Mouse (Mus musculus): ENCODE measurements around the gene Gm38655. TPM values are rescaled to one million over a fixed set of nuclear protein-coding genes. Genes with fewer than 3 reads are reported as not detected.

Gm38655 gene
- polyA plus RNA-seq, 1 experiment from 2014 or later, result not detected

Other genes starting within 250 kb of the Gm38655 start
- 89.4 and 90.6 TPM in 2 replicates for gene Mapk8ip3, start 238.5 kb downstream of the Gm38655 start, polyA plus RNA-seq (2015; fragmentation: Nextera tagmentation; extraction: Ambion mirVana)
- 101 and 114 TPM in 2 replicates for gene Jpt2, start 214.8 kb downstream of the Gm38655 start, polyA plus RNA-seq (2015; fragmentation: Nextera tagmentation; extraction: Ambion mirVana)
- 7.6 and 8.5 TPM in 2 replicates for gene Cramp1l, start 159.7 kb downstream of the Gm38655 start, polyA plus RNA-seq (2015; fragmentation: Nextera tagmentation; extraction: Ambion mirVana)
- 24.0 and 25.4 TPM in 2 replicates for gene Ift140, start 159.4 kb downstream of the Gm38655 start, polyA plus RNA-seq (2015; fragmentation: Nextera tagmentation; extraction: Ambion mirVana)
- 10.5 and 11.5 TPM in 2 replicates for gene Tmem204, start 91.9 kb downstream of the Gm38655 start, polyA plus RNA-seq (2015; fragmentation: Nextera tagmentation; extraction: Ambion mirVana)
- gene Telo2, start 59.5 kb downstream of the Gm38655 start, polyA plus RNA-seq (2015; fragmentation: Nextera tagmentation; extraction: Ambion mirVana), result 54.6 and 57.2 TPM in 2 replicates
- gene Ptx4, start 54.7 kb downstream of the Gm38655 start, polyA plus RNA-seq (2015; fragmentation: Nextera tagmentation; extraction: Ambion mirVana), result not detected in 2 replicates
- gene Clcn7, start 42.1 kb downstream of the Gm38655 start, polyA plus RNA-seq (2015; fragmentation: Nextera tagmentation; extraction: Ambion mirVana), result 28.8 and 30.4 TPM in 2 replicates
- gene Ccdc154, start 13.0 kb downstream of the Gm38655 start, polyA plus RNA-seq (2015; fragmentation: Nextera tagmentation; extraction: Ambion mirVana), result not detected in 2 replicates
- 35.7 and 37.8 TPM in 2 replicates for gene BC003965, start 9.1 kb upstream of the Gm38655 start, polyA plus RNA-seq (2015; fragmentation: Nextera tagmentation; extraction: Ambion mirVana)
- gene Unkl, start 12.9 kb upstream of the Gm38655 start, polyA plus RNA-seq (2015; fragmentation: Nextera tagmentation; extraction: Ambion mirVana), result 10.6 and 14.2 TPM in 2 replicates
- 85.5 and 85.7 TPM in 2 replicates for gene Gnptg, start 64.7 kb upstream of the Gm38655 start, polyA plus RNA-seq (2015; fragmentation: Nextera tagmentation; extraction: Ambion mirVana)
- 66.2 and 69.2 TPM in 2 replicates for gene Tsr3, start 64.7 kb upstream of the Gm38655 start, polyA plus RNA-seq (2015; fragmentation: Nextera tagmentation; extraction: Ambion mirVana)
- 7.2 and 10.1 TPM in 2 replicates for gene Baiap3, start 80.9 kb upstream of the Gm38655 start, polyA plus RNA-seq (2015; fragmentation: Nextera tagmentation; extraction: Ambion mirVana)
- 680 and 683 TPM in 2 replicates for gene Ube2i, start 99.2 kb upstream of the Gm38655 start, polyA plus RNA-seq (2015; fragmentation: Nextera tagmentation; extraction: Ambion mirVana)
- gene Prss34, start 122.9 kb upstream of the Gm38655 start, polyA plus RNA-seq (2015; fragmentation: Nextera tagmentation; extraction: Ambion mirVana), result 0.18 TPM in 1 of 2 replicates, not detected in the other
- gene Prss28, start 133.2 kb upstream of the Gm38655 start, polyA plus RNA-seq (2015; fragmentation: Nextera tagmentation; extraction: Ambion mirVana), result not detected in 2 replicates
- not detected in 2 replicates for gene Prss29, start 143.2 kb upstream of the Gm38655 start, polyA plus RNA-seq (2015; fragmentation: Nextera tagmentation; extraction: Ambion mirVana)
- gene Tpsab1, start 170.1 kb upstream of the Gm38655 start, polyA plus RNA-seq (2015; fragmentation: Nextera tagmentation; extraction: Ambion mirVana), result not detected in 2 replicates
- gene Tpsb2, start 190.8 kb upstream of the Gm38655 start, polyA plus RNA-seq (2015; fragmentation: Nextera tagmentation; extraction: Ambion mirVana), result not detected in 2 replicates
- gene Tpsg1, start 193.8 kb upstream of the Gm38655 start, polyA plus RNA-seq (2015; fragmentation: Nextera tagmentation; extraction: Ambion mirVana), result 0.77 and 0.94 TPM in 2 replicates

Data from forebrain, embryonic 15.5 days (tissue).